Mouse (Mus musculus): ENCODE measurements around the gene Slc22a22. TPM values are rescaled to one million over a fixed set of nuclear protein-coding genes. Genes with fewer than 3 reads are reported as not detected.

The Slc22a22 gene
- polyA plus RNA-seq, 1 experiment from 2014 or later, result not detected

DNA sequence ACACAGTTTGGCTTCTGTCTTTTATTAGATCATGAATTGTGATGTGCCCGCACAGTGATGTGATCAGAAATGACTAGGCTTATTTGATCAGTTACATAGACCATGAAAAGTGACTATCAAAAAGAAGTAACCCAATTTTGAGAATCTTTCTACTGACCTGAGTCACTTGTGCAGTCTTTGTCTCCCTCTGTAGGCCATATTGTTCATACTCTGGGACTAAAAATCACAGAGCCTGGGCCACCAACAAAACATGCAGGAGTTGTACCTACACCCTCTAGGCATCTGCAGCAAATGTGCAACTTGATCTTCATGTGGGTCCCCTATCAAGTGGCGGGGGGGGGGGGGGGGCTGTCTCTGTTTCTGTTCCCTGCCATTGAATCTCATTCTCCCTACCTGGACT, 68.9 kb downstream of the Slc22a22 start:
- H3K27ac ChIP-seq (ENCODE audit: low read depth, low read length), result no peak overlapping the region
- DNase-seq (ENCODE audit: low spot score) (no peak), ATAC-seq (replicated peaks; ENCODE audit: low FRiP score) (no peak)
- H3K9ac ChIP-seq (ENCODE audit: low read depth, low read length), result no peak overlapping the region
- WGBS, result 40% methylated on average over 2 of the region's 2 CpGs
- H3K9me3 ChIP-seq (ENCODE audit: control insufficient read depth, low read length), result no peaks in the 10 kb centered on the region
- no peaks in the 10 kb centered on the region for H3K4me1 ChIP-seq (replicated peaks; ENCODE audit: control insufficient read depth, insufficient read depth, low read length)
- H3K4me2 ChIP-seq, result no peak overlapping the region
- H3K27me3 ChIP-seq (replicated peaks; ENCODE audit: control insufficient read depth, insufficient read depth, low read length), result no peaks in the 10 kb centered on the region
- H3K4me3 ChIP-seq (ENCODE audit: low read depth, low read length), result no peak overlapping the region
- no peaks in the 10 kb centered on the region for H3K36me3 ChIP-seq (ENCODE audit: control insufficient read depth, insufficient read depth, low read length)

DNA sequence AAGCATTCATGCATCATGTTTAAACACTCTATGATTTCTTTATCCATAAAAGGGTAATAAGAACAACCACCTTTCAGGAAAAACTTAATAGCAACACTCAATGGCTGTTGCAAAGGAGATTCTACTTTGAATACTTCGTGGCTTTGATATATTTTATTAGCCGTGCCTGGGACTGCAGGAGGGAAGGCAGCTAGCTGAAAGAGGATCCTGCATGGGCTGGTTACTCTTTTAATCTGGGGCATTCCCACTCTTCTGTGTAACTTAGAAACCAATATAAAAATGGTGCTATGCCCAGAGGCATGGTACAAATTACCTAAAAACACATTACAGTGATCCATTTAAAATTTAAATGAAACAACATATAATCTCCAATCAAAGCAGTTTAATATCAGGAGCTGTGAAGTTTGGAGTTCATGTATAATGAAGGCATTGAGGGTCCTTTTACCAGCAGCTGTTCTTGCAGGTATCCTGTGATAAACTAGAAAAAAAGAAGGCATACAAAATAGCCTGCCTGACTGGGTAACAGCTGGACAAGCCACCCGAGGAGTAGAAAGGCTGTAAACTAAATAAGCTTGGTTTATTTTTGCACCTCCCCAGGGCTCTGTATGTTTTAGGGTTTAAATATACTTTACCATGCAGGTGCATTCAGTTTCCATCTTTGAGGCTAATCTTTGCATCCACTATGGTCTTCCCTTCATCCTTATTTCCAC, 78.8 kb downstream of the Slc22a22 start:
- H3K9ac ChIP-seq (ENCODE audit: low read depth, low read length), result no peak overlapping the region
- no peak overlapping the region for H3K27ac ChIP-seq (ENCODE audit: low read depth, low read length)
- H3K36me3 ChIP-seq (ENCODE audit: control insufficient read depth, insufficient read depth, low read length), result no peaks in the 10 kb centered on the region
- DNase-seq (ENCODE audit: low spot score), result no peak
- H3K27me3 ChIP-seq (replicated peaks; ENCODE audit: control insufficient read depth, insufficient read depth, low read length), result no peaks in the 10 kb centered on the region
- ATAC-seq (replicated peaks; ENCODE audit: low FRiP score), result no peak
- H3K4me3 ChIP-seq (ENCODE audit: low read depth, low read length), result no peak overlapping the region
- 73% methylated on average over 3 of the region's 3 CpGs for WGBS
- H3K4me1 ChIP-seq (replicated peaks; ENCODE audit: control insufficient read depth, insufficient read depth, low read length), result no peaks in the 10 kb centered on the region
- H3K9me3 ChIP-seq (ENCODE audit: control insufficient read depth, low read length), result no peaks in the 10 kb centered on the region
- H3K4me2 ChIP-seq, result no peak overlapping the region

- no peaks in the 10 kb centered on the region for H3K36me3 ChIP-seq (ENCODE audit: control insufficient read depth, insufficient read depth, low read length)
- 69% methylated on average over 4 of the region's 4 CpGs for WGBS
- H3K4me1 ChIP-seq (replicated peaks; ENCODE audit: control insufficient read depth, insufficient read depth, low read length), result no peaks in the 10 kb centered on the region
- no peak overlapping the region for H3K4me2 ChIP-seq
- H3K27me3 ChIP-seq (replicated peaks; ENCODE audit: control insufficient read depth, insufficient read depth, low read length), result no peaks in the 10 kb centered on the region
- no peak overlapping the region for H3K9ac ChIP-seq (ENCODE audit: low read depth, low read length)
- no peak for ATAC-seq (replicated peaks; ENCODE audit: low FRiP score)
- no peak for DNase-seq (ENCODE audit: low spot score)
- no peak overlapping the region for H3K27ac ChIP-seq (ENCODE audit: low read depth, low read length)
- no peak overlapping the region for H3K4me3 ChIP-seq (ENCODE audit: low read depth, low read length)
- H3K9me3 ChIP-seq (ENCODE audit: control insufficient read depth, low read length), result no peaks in the 10 kb centered on the region
Measured at GRCm38 (mm10) chr15:57394053-57394452, 83.4 kb downstream of the Slc22a22 start.

DNA sequence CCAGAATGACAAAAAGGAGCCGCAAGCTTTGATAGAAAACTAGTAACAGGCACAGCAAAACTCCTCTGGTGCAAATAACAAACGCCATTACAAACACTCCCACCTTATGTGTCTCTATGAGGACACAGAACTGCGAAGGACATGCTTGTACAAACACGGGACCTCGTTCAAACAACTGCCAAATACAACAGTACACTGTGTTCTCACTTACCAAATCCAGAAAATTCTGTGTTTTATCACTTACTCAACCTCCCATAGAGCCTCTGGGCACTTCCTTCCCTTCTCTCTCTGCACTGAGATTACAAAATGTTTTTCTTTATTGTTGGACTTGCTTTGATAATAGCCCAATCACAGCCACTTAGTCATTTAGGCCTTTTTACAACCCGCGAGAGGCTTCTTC, 97.0 kb downstream of the Slc22a22 start:
- H3K9me3 ChIP-seq (ENCODE audit: control insufficient read depth, low read length), result no peaks in the 10 kb centered on the region
- no peak overlapping the region for H3K4me3 ChIP-seq (ENCODE audit: low read depth, low read length)
- no peak for DNase-seq (ENCODE audit: low spot score)
- WGBS, result 77% methylated on average over 7 of the region's 7 CpGs
- H3K27me3 ChIP-seq (replicated peaks; ENCODE audit: control insufficient read depth, insufficient read depth, low read length), result no peaks in the 10 kb centered on the region
- H3K4me1 ChIP-seq (replicated peaks; ENCODE audit: control insufficient read depth, insufficient read depth, low read length), result no peaks in the 10 kb centered on the region
- H3K36me3 ChIP-seq (ENCODE audit: control insufficient read depth, insufficient read depth, low read length), result no peaks in the 10 kb centered on the region
- no peak overlapping the region for H3K9ac ChIP-seq (ENCODE audit: low read depth, low read length)
- ATAC-seq (replicated peaks; ENCODE audit: low FRiP score), result no peak
- H3K27ac ChIP-seq (ENCODE audit: low read depth, low read length), result no peak overlapping the region
- H3K4me2 ChIP-seq, result no peak overlapping the region

- no peaks in the 10 kb centered on the region for H3K9me3 ChIP-seq (ENCODE audit: control insufficient read depth, low read length)
- no peak for ATAC-seq (replicated peaks; ENCODE audit: low FRiP score)
- no peak overlapping the region for H3K4me2 ChIP-seq
- no peaks in the 10 kb centered on the region for H3K4me1 ChIP-seq (replicated peaks; ENCODE audit: control insufficient read depth, insufficient read depth, low read length)
- H3K27me3 ChIP-seq (replicated peaks; ENCODE audit: control insufficient read depth, insufficient read depth, low read length), result no peaks in the 10 kb centered on the region
- no peak for DNase-seq (ENCODE audit: low spot score)
- no peaks in the 10 kb centered on the region for H3K36me3 ChIP-seq (ENCODE audit: control insufficient read depth, insufficient read depth, low read length)
- no peak overlapping the region for H3K9ac ChIP-seq (ENCODE audit: low read depth, low read length)
- no peak overlapping the region for H3K27ac ChIP-seq (ENCODE audit: low read depth, low read length)
- H3K4me3 ChIP-seq (ENCODE audit: low read depth, low read length), result no peak overlapping the region
- WGBS, result 67% methylated on average over 1 of the region's 1 CpGs
Measured at GRCm38 (mm10) chr15:57366446-57366845, 111.0 kb downstream of the Slc22a22 start.

DNA sequence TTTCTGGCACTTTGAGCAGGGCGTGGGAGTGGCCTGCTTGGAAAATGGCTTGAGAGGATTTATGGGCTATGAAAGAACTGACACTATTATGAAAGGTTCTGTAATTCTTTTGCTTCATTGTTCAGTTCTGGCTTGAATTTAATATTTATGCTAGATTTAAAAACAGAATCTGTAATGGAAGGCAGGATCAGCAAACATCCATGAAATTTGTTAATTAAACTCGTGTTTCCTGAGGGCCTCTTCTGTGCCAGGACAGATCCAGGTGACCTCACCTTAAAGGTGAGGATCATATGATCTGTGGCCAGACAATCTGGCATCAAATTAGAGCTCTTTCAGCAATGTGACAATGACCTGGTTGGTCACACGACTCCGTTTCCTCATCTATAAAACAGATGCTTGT, 122.1 kb downstream of the Slc22a22 start:
- H3K36me3 ChIP-seq (ENCODE audit: control insufficient read depth, insufficient read depth, low read length), result no peaks in the 10 kb centered on the region
- 73% methylated on average over 4 of the region's 4 CpGs for WGBS
- DNase-seq (ENCODE audit: low spot score) (no peak), ATAC-seq (replicated peaks; ENCODE audit: low FRiP score) (no peak)
- H3K27me3 ChIP-seq (replicated peaks; ENCODE audit: control insufficient read depth, insufficient read depth, low read length), result no peaks in the 10 kb centered on the region
- H3K4me3 ChIP-seq (ENCODE audit: low read depth, low read length), result no peak overlapping the region
- H3K9me3 ChIP-seq (ENCODE audit: control insufficient read depth, low read length), result no peaks in the 10 kb centered on the region
- H3K4me1 ChIP-seq (replicated peaks; ENCODE audit: control insufficient read depth, insufficient read depth, low read length), result no peaks in the 10 kb centered on the region
- no peak overlapping the region for H3K9ac ChIP-seq (ENCODE audit: low read depth, low read length)
- no peak overlapping the region for H3K27ac ChIP-seq (ENCODE audit: low read depth, low read length)
- H3K4me2 ChIP-seq, result no peak overlapping the region

DNA sequence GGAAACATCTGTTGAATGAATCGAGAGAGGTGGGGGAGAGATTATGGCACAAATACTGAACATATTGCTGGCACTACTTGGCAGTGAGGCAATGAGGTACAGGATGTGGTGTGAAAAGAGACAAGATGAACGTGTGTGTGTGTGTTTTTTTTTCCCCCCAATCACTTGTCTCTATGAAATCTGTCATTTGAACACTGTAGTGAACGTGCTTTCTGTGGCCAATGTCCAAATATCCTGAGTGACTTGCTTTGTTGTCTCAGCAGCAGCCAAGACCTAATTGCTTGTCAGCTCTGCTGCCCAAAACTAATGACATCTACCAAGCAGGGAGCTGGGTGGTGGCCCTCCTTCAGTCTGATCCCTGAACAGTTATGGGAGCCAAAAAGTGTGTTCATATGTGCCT, 136.9 kb downstream of the Slc22a22 start:
- H3K4me3 ChIP-seq (ENCODE audit: low read depth, low read length), result no peak overlapping the region
- no peak for DNase-seq (ENCODE audit: low spot score)
- WGBS, result 57% methylated on average over 3 of the region's 3 CpGs
- no peak overlapping the region for H3K27ac ChIP-seq (ENCODE audit: low read depth, low read length)
- no peak for ATAC-seq (replicated peaks; ENCODE audit: low FRiP score)
- no peak overlapping the region for H3K4me2 ChIP-seq
- no peaks in the 10 kb centered on the region for H3K9me3 ChIP-seq (ENCODE audit: control insufficient read depth, low read length)
- no peaks in the 10 kb centered on the region for H3K4me1 ChIP-seq (replicated peaks; ENCODE audit: control insufficient read depth, insufficient read depth, low read length)
- no peaks in the 10 kb centered on the region for H3K36me3 ChIP-seq (ENCODE audit: control insufficient read depth, insufficient read depth, low read length)
- no peak overlapping the region for H3K9ac ChIP-seq (ENCODE audit: low read depth, low read length)
- H3K27me3 ChIP-seq (replicated peaks; ENCODE audit: control insufficient read depth, insufficient read depth, low read length), result no peaks in the 10 kb centered on the region

- no peak for DNase-seq (ENCODE audit: low spot score)
- no peak overlapping the region for H3K27ac ChIP-seq (ENCODE audit: low read depth, low read length)
- WGBS, result 66% methylated on average over 2 of the region's 2 CpGs
- ATAC-seq (replicated peaks; ENCODE audit: low FRiP score), result no peak
- no peak overlapping the region for H3K4me2 ChIP-seq
- no peaks in the 10 kb centered on the region for H3K27me3 ChIP-seq (replicated peaks; ENCODE audit: control insufficient read depth, insufficient read depth, low read length)
- H3K36me3 ChIP-seq (ENCODE audit: control insufficient read depth, insufficient read depth, low read length), result no peaks in the 10 kb centered on the region
- H3K9me3 ChIP-seq (ENCODE audit: control insufficient read depth, low read length), result no peaks in the 10 kb centered on the region
- H3K4me1 ChIP-seq (replicated peaks; ENCODE audit: control insufficient read depth, insufficient read depth, low read length), result no peaks in the 10 kb centered on the region
- no peak overlapping the region for H3K4me3 ChIP-seq (ENCODE audit: low read depth, low read length)
- no peak overlapping the region for H3K9ac ChIP-seq (ENCODE audit: low read depth, low read length)
Measured at GRCm38 (mm10) chr15:57331326-57331725, 146.1 kb downstream of the Slc22a22 start.

DNA sequence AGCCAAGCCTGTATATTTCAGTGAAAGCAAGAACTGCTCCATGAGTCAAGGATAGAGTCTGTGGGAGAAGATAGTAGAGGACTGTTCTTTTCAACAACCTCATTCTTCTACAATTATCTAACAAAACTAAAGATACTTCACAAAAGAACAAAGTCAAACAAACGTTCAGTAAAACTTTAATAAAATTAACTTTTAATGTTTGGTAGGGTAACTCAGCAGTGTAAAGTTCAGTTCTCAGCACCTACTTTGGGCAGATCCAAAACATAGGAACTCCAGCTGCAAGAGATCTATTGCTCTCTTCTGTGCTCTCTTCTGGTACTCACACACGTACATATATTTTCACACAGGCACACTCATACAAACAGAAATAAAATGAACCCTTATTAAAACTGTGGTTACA, 159.4 kb downstream of the Slc22a22 start:
- ATAC-seq (replicated peaks; ENCODE audit: low FRiP score) (no peak), DNase-seq (ENCODE audit: low spot score) (no peak)
- 75% methylated on average over 2 of the region's 2 CpGs for WGBS
- Histone ChIP-seq H3K4me1 (replicated peaks; ENCODE audit: control insufficient read depth, insufficient read depth, low read length) (no peaks in the 10 kb centered on the region), H3K9ac (ENCODE audit: low read depth, low read length) (no peak overlapping the region), H3K36me3 (ENCODE audit: control insufficient read depth, insufficient read depth, low read length) (no peaks in the 10 kb centered on the region), H3K27me3 (replicated peaks; ENCODE audit: control insufficient read depth, insufficient read depth, low read length) (no peaks in the 10 kb centered on the region), H3K4me2 (no peak overlapping the region), H3K27ac (ENCODE audit: low read depth, low read length) (no peak overlapping the region), H3K9me3 (ENCODE audit: control insufficient read depth, low read length) (no peaks in the 10 kb centered on the region), H3K4me3 (ENCODE audit: low read depth, low read length) (no peak overlapping the region)

Measured in liver, embryonic 11.5 days (tissue).